Mouse (Mus musculus) brain, embryonic 14.5 days (tissue): ENCODE results near the gene Clec2l.

Source experiments
- CTCF ChIP-seq: fragments of 200-500 bp; IDR thresholded peaks from 2 replicates; pipeline ENCODE4 v1.5.1; 2012; ENCODE audit warnings: inconsistent platforms, mild to moderate bottlenecking, moderate library complexity, borderline replicate concordance; ENCODE audit not compliant: insufficient read depth, insufficient read length; ENCODE audit errors: extremely low read depth
- POLR2A ChIP-seq: fragments of 200-500 bp; IDR thresholded peaks from 2 replicates; pipeline ENCODE4 v1.6.1; 2012; ENCODE audit warnings: mild to moderate bottlenecking, inconsistent platforms, borderline replicate concordance; ENCODE audit not compliant: poor library complexity, insufficient read depth, insufficient read length, severe bottlenecking; ENCODE audit errors: extremely low read depth

DNA sequence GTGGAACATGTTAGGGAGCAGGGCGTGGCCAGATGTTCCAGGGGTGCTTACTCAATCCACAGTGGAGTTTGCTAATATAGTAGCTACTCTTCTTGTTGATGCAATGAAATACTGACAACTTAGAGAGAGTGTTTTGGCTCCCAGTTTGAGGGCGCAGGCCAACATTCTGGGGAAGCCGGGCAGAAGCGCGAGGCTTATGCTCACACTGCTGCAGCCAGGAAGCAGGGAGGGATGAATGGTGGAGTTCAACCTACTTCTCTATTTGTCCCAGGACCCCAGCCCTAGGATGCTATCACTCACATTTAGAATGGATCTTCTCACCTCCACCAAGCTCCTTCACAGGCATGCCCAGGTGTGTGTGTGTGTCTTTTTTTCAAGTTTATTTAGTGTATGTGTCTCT lies 36.8 kb upstream of the Clec2l start:
- TF ChIP-seq CTCF (no peak), POLR2A (no peak)
